Mouse (Mus musculus) limb, embryonic 15.5 days (tissue): ENCODE measurements around the gene Slc29a2. TPM values are rescaled to one million over a fixed set of nuclear protein-coding genes. Genes with fewer than 3 reads are reported as not detected.

Experiments used
- ATAC-seq: fragments of 200-750 bp; cut with Nextera tagmentation; 2 replicates; pipeline ENCODE4 v1.8.0; 2017; ENCODE audit warnings: low read depth, moderate TSS enrichment; ENCODE audit not compliant: insufficient number of reproducible peaks, low FRiP score, low TSS enrichment
- H3K27ac ChIP-seq: fragments of 300-500 bp; sonication (generic); 2 replicates; pipeline ENCODE4 v1.5.1; 2015; ENCODE audit warnings: moderate library complexity, mild to moderate bottlenecking, inconsistent platforms
- H3K27me3 ChIP-seq: fragments of 300-500 bp; sonication (generic); 2 replicates; pipeline ENCODE4 v1.6.1; 2015; ENCODE audit warnings: inconsistent platforms
- H3K36me3 ChIP-seq: fragments of 300-500 bp; sonication (generic); 2 replicates; pipeline ENCODE4 v1.6.1; 2015; ENCODE audit warnings: inconsistent platforms
- H3K4me1 ChIP-seq: fragments of 300-500 bp; sonication (generic); 2 replicates; pipeline ENCODE4 v1.6.1; 2015; ENCODE audit warnings: inconsistent platforms
- H3K4me2 ChIP-seq: fragments of 300-500 bp; sonication (generic); 2 replicates; pipeline ENCODE4 v1.6.1; 2015; ENCODE audit warnings: mild to moderate bottlenecking, inconsistent platforms
- H3K4me3 ChIP-seq: fragments of 300-500 bp; sonication (generic); 2 replicates; pipeline ENCODE4 v1.5.1; 2015; ENCODE audit warnings: mild to moderate bottlenecking, inconsistent platforms
- H3K9ac ChIP-seq: fragments of 300-500 bp; sonication (generic); 2 replicates; pipeline ENCODE4 v1.6.1; 2015; ENCODE audit warnings: inconsistent platforms
- H3K9me3 ChIP-seq: fragments of 300-500 bp; sonication (generic); 2 replicates; pipeline ENCODE4 v1.6.1; 2016; ENCODE audit warnings: inconsistent platforms
- WGBS: fragments of 180-500 bp; shearing (Covaris S2); methylation state at CpG from one replicate; pipeline ENCODE4 v1.1.7; 2015; 5-methylcytosine and 5-hydroxymethylcytosine counted together
- polyA plus RNA-seq: library from polyadenylated mRNA; unstranded; fragments of >200 nt; fragmentation: Nextera tagmentation; extraction: Ambion mirVana; gene quantifications from 2 replicates; pipeline ENCODE4 v1.2.1, GENCODE M21; 2015

Slc29a2 gene
- polyA plus RNA-seq, 1 experiment from 2014 or later: 4.4 TPM

DNA sequence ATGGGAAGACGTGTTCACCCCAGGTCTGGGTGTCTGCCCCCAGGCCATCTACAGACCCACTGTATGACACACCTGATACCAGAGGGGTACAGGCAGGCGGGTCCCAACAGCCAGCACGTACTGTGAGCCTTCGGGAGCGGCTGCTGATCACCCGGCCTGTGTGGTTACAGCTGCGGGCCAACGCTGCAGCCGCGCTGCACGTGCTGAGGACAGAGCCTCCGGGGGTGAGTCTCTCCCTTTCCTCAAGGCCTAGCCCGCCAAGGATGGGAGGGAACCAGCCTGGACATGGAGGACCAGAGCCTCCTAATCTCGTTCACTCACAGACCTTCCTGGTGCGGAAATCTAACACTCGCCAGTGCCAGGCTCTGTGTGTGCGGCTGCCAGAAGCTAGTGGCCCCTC lies 27.4 kb downstream of the Slc29a2 start:
- Histone ChIP-seq H3K27me3 (peaks cover 44% of the 10 kb centered on the region), H3K4me1 (peaks cover 35% of the 10 kb centered on the region), H3K9ac (0 out of 2 replicates have a peak overlapping the region, but pooled peaks have one; percentile 20), H3K27ac (0 out of 2 replicates have a peak overlapping the region, but pooled peaks have one; percentile 27), H3K36me3 (peaks cover 41% of the 10 kb centered on the region), H3K9me3 (no peaks in the 10 kb centered on the region), H3K4me3 (peak overlapping the region; percentile 27), H3K4me2 (peak overlapping the region; percentile 32)
- no peak for ATAC-seq
- WGBS: 9% methylated on average over 17 of the region's 17 CpGs

DNA sequence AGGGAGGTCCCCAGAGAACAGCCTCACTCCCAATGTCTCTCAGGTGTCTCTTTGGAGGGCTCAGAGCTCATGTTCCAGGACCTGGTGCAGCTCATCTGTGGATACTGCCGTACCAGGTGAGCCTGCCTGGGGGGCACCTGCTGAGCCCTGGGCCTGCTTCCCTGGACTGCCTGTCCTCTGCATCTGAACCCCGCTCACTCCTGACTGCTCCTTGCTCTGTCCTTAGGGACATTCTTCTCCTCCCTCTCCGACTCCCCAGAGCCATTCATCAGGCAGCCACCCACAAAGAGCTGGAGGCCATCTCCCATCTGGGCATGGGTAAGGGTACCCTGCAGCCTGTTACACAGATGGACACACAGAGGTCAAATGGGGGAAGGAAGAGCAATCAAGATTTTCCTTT lies 27.9 kb downstream of the Slc29a2 start:
- H3K4me2 ChIP-seq: peak overlapping the region; percentile 32
- no peak overlapping the region for H3K27ac ChIP-seq
- no peaks in the 10 kb centered on the region for H3K9me3 ChIP-seq
- peaks cover 40% of the 10 kb centered on the region for H3K4me1 ChIP-seq
- peak overlapping the region; percentile 27; the same call in 1 of the 2 replicates for H3K4me3 ChIP-seq
- 37% methylated on average over 3 of the region's 3 CpGs for WGBS
- 0 out of 2 replicates have a peak overlapping the region, but pooled peaks have one; percentile 20 for H3K9ac ChIP-seq
- ATAC-seq: no peak
- H3K27me3 ChIP-seq: peaks cover 44% of the 10 kb centered on the region
- H3K36me3 ChIP-seq: peaks cover 36% of the 10 kb centered on the region

DNA sequence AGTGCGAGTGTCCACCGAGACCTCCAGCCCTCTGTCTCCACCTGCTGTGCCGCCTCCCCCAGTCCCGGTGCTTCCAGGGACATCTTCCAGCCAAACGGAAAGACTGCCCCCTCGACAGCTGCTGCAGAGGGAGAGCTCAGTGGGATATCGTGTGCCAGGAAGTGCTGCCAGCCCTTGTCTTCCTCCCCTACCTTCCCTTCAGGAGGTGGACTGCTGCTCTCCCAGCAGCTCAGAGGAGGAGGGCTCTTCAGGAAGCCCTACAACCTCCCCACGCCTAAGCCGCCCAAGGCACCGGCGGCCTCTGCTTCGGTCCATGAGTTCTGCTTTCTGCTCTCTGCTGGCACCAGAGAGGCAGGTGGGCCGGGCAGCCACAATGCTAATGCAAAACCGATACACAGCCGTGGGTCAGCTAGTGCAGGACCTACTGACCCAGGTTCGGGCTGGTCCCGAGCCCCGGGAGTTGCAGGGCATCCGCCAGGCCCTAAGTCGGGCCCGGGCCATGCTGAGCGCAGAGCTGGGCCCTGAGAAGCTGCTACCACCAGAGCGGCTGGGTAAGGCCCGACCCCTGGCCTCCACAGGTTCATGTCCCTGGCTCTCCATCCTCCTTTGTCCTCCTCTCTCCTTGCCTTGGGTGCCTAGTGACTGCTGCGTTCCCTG lies 28.6 kb downstream of the Slc29a2 start:
- H3K27me3 ChIP-seq: peaks cover 44% of the 10 kb centered on the region
- 0 out of 2 replicates have a peak overlapping the region, but pooled peaks have one; percentile 10 for H3K9ac ChIP-seq
- H3K36me3 ChIP-seq: peaks cover 28% of the 10 kb centered on the region
- H3K4me3 ChIP-seq: no peak overlapping the region
- no peaks in the 10 kb centered on the region for H3K9me3 ChIP-seq
- H3K4me2 ChIP-seq: no peak overlapping the region
- H3K4me1 ChIP-seq: peaks cover 43% of the 10 kb centered on the region
- H3K27ac ChIP-seq: no peak overlapping the region
- WGBS: 30% methylated on average over 25 of the region's 25 CpGs
- ATAC-seq: no peak

DNA sequence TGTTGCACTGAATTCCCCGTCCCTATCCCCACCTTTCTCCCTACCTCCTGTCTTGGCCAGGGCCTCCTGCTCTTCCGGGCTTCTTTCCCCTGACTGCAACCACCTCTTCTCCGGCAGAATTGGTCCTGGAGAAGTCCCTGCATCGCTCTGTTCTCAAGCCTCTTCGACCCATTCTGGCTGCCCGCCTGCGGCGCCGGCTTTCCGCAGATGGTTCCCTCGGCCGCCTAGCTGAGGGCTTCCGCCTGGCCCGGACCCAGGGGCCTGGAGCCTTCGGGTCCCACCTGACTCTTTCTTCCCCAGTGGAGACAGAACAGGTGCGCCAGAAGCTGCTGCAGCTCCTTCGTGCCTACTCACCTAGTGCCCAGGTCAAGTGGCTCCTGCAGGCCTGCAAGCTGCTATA lies 29.2 kb downstream of the Slc29a2 start:
- peaks cover 44% of the 10 kb centered on the region for H3K27me3 ChIP-seq
- no peaks in the 10 kb centered on the region for H3K9me3 ChIP-seq
- 64% methylated on average over 17 of the region's 17 CpGs for WGBS
- no peak for ATAC-seq
- H3K36me3 ChIP-seq: peaks cover 22% of the 10 kb centered on the region
- peaks cover 44% of the 10 kb centered on the region for H3K4me1 ChIP-seq
- H3K9ac ChIP-seq: no peak overlapping the region
- no peak overlapping the region for H3K4me2 ChIP-seq
- no peak overlapping the region for H3K27ac ChIP-seq
- no peak overlapping the region for H3K4me3 ChIP-seq

DNA sequence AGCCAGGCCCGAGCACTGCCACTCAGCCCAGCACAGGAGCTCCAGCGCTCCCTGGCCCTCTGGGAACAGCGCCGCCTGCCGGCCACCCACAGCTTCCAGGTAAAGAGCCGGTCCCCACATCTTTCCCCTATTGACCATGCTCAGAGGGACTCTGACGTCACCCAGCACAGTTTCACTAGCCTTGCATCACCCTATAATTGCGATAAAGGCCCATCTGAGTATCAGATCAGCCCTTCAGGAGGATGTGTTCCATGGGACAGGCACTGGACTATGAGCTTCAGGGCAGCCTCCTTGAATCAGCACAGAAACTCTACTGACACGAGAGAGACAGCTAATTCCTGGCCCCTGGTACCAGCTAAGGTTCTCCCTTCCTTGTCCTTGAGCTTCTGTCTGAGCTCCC lies 30.2 kb downstream of the Slc29a2 start:
- H3K27me3 ChIP-seq: peaks cover 44% of the 10 kb centered on the region
- H3K9ac ChIP-seq: no peak overlapping the region
- no peak overlapping the region for H3K27ac ChIP-seq
- ATAC-seq: no peak
- no peaks in the 10 kb centered on the region for H3K9me3 ChIP-seq
- WGBS: 19% methylated on average over 9 of the region's 9 CpGs
- no peak overlapping the region for H3K4me2 ChIP-seq
- peaks cover 12% of the 10 kb centered on the region for H3K36me3 ChIP-seq
- no peak overlapping the region for H3K4me3 ChIP-seq
- H3K4me1 ChIP-seq: peaks cover 55% of the 10 kb centered on the region

DNA sequence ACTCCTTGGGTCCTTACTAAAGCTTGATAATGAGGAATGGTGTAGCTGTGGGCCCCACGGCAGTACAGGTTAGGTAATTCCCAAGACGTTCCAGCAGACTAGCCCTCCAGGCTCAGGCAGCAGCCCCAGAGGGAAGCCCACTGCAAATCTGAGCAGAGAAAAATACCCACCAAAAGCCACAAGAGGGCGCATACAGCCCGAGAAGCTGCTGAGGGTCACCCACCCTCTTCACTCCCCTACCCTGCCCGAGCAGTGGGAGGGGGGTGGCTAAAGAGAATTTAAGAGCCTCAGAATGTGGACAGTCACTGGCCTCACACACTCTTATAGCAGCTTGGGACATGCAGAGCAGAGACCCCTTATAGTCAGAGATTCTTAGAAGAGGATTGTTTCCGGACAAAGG lies 32.6 kb downstream of the Slc29a2 start:
- H3K4me3 ChIP-seq: no peak overlapping the region
- peaks cover 59% of the 10 kb centered on the region for H3K4me1 ChIP-seq
- no peak overlapping the region for H3K4me2 ChIP-seq

DNA sequence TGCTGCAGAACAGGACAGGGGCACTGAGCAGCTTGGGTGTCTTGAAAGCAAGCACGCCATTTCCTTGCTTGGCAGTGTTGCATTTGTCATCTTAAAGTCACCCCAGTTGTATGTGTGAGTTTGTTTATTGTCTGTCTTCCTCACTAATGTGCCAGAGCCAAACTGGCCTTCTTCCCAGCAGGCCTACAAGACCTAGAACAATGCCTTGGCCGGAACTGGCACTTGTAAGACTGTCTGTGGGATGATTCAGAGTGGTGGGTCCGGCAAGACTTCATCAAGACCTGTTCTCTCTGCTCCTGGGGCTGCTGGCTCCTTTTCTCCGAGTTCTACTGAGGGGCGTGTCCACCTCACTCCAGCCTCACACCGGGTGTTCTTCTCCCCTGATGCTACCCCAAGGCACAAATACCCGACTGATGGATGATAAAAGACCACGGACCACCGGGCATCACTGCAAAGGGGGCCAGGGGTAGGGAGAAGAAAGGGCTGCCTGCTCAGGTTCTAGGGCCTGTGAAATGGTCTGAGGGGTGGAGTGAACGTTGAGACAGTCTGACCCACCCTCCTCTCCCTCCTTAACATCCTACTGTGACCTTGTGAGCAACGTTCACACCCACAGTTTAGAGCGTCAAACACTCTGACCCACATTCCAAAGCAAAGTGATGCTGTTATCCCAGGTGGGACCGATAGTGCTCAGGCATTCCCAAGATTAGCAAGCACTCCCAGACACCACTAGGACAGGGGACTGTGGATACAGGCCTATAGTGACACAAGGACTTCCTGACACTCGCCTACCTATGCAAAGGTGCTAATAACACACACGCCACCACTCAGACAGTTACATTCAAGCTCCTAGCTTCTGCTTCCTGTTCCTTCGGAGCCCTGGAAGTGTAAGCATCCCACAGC lies 34.5 kb downstream of the Slc29a2 start:
- peaks cover 11% of the 10 kb centered on the region for H3K27me3 ChIP-seq
- H3K4me2 ChIP-seq: no peak overlapping the region
- peaks cover 48% of the 10 kb centered on the region for H3K4me1 ChIP-seq
- H3K4me3 ChIP-seq: no peak overlapping the region
- peak overlapping the region; percentile 38; the same call in 1 of the 2 replicates for H3K27ac ChIP-seq
- ATAC-seq: no peak
- no peak overlapping the region for H3K9ac ChIP-seq
- no peaks in the 10 kb centered on the region for H3K36me3 ChIP-seq
- 30% methylated on average over 16 of the region's 16 CpGs for WGBS
- H3K9me3 ChIP-seq: no peaks in the 10 kb centered on the region

More for the DNA sequence above, 32.6 kb downstream of the Slc29a2 start:
- H3K9ac ChIP-seq: no peak overlapping the region
- ATAC-seq: no peak
- H3K9me3 ChIP-seq: no peaks in the 10 kb centered on the region
- peaks cover 30% of the 10 kb centered on the region for H3K27me3 ChIP-seq
- H3K36me3 ChIP-seq: no peaks in the 10 kb centered on the region
- WGBS: 8% methylated on average over 6 of the region's 6 CpGs
- H3K27ac ChIP-seq: no peak overlapping the region

DNA sequence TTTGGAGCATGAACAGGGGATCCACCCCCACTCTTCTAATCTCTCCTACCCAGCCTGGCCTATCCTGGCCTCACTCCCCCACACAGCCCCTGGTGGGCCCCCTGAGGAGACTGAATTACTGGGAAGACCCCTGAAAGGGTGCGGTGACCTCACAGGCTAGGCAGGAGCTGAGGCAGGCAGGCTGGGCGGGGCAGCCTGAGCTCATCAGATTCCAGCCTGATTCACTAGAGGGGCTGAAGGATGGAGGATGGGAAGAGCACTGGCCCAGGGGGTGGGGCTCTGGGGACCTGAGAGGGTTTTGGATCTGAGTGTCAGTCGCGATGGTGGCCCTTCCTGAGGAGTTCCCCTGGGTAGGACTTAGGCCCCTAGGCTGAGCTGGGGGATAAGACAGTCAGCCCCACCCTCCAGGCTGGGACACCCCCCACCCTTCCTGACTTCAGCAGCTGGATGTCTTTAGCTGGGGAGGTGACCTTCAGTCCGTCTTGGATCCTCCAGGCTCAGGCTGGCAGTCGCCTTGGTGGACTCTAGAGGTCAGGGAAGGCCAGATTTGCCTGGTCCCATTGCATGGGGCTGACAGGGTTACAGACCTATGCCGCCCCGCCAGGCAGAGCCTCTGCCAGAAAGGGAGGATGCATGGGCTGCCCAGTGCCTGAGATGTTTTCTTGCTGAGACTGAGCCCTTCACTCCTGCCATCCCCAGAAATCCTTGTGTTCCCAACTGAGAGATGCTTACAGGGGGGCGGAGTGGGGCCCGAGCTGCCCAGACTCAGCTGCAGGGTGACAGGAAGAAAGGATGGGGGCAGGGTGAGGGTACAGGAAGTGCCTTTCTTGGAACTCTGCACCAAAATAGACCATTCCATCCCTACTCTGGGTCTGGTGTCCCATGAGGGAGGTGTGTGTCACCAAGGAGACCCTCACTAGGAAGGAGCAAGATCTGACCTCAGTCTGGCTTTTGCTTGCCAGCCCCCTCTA lies 35.4 kb downstream of the Slc29a2 start:
- 24% methylated on average over 10 of the region's 10 CpGs for WGBS
- H3K27me3 ChIP-seq: peaks cover 1% of the 10 kb centered on the region; the same call in 1 of the 2 replicates
- peak overlapping the region; percentile 48 for H3K27ac ChIP-seq
- H3K4me1 ChIP-seq: peaks cover 46% of the 10 kb centered on the region
- ATAC-seq: peak; percentile 33; the same call in 1 of the 2 replicates
- H3K4me3 ChIP-seq: no peak overlapping the region
- H3K4me2 ChIP-seq: no peak overlapping the region
- no peak overlapping the region; the same call in 1 of the 2 replicates for H3K9ac ChIP-seq
- no peaks in the 10 kb centered on the region for H3K9me3 ChIP-seq
- no peaks in the 10 kb centered on the region for H3K36me3 ChIP-seq

DNA sequence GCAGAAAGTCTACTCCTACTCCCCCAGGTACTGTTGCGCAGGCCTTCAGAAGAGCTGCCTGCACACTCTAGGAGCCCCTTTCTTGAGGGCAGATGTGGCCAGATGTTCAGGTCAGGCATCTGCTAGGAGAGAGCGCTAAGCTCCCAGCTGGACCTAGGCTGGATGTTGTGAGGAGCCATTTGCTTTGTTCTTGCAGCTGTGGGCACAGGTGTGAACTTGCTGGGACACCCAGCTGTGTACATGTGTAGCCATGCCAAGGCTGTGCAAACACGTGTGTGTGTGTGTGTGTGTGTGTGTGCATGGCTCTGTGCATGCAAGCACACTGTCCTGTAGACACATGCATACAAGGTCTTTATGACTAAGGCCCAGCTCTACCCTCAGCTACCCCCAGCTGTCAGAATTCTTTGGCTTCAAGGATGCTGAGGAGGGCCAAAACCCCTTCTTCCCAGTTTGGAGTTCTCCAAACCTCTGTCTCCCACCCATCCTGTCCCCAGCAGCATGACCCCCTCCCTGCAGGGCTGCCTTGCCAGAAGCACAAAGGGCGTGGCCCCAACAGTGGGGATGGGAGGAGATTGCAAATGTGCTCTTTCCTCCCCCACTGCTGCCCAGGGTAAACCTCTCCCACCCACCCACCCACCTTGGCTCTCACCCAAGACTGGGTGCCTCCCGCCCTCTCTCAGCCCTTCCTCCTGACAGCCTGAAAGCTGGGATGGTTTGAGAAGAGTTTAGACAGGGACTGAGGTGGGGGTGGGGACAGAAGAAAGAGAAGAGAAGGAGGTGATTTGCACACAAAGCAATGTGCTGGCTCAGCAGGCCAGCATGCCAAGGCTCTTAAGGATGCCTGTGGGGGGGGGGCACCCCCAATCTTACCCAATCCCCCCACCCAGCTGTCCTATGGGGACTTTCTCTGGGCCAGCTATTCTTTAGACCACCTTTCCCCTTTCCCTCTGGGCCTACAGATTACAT lies 37.0 kb downstream of the Slc29a2 start:
- Histone ChIP-seq H3K4me2 (no peak overlapping the region), H3K9me3 (no peaks in the 10 kb centered on the region), H3K27me3 (no peaks in the 10 kb centered on the region), H3K27ac (peak overlapping the region; percentile 40), H3K36me3 (no peaks in the 10 kb centered on the region), H3K4me1 (peaks cover 55% of the 10 kb centered on the region), H3K4me3 (no peak overlapping the region), H3K9ac (no peak overlapping the region)
- WGBS: 27% methylated on average over 5 of the region's 5 CpGs
- peak; percentile 16; the same call in 1 of the 2 replicates for ATAC-seq

DNA sequence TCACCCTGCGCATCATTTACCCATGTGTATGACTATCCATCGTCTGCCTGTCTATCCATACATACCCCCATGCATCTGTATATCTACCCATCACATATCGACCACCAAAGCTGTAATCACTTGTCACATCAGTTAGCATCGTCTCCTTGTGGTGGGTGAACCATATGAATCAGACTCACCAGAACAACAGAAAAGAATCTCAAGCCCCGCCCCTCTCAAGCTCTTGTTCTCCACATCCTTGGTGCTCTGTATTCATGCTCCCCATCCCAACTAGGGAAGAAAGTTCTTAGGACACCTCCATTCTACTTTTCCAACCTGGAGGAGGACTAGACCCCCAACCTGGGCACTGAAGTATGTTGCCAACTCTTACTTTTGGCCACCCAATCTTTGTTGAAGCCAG lies 38.4 kb downstream of the Slc29a2 start:
- Histone ChIP-seq H3K36me3 (no peaks in the 10 kb centered on the region), H3K4me2 (no peak overlapping the region), H3K4me1 (peaks cover 51% of the 10 kb centered on the region), H3K9me3 (no peaks in the 10 kb centered on the region), H3K27me3 (no peaks in the 10 kb centered on the region), H3K27ac (no peak overlapping the region), H3K9ac (no peak overlapping the region), H3K4me3 (no peak overlapping the region)
- ATAC-seq: no peak
- 81% methylated on average over 5 of the region's 5 CpGs for WGBS
